Mouse (Mus musculus) heart, adult 2 months (tissue): Measurements from ENCODE around the gene Plk3.

Experiments used
- CTCF ChIP-seq: fragments of 200-600 bp; IDR thresholded peaks from 2 replicates; pipeline ENCODE4 v1.8.1; 2022; ENCODE audit warnings: antibody characterized with exemption, mild to moderate bottlenecking, moderate library complexity
- POLR2A ChIP-seq: fragments of 200-500 bp; IDR thresholded peaks from 2 replicates; pipeline ENCODE4 v1.6.1; 2011; ENCODE audit warnings: mild to moderate bottlenecking, low read depth, low read length, control low read depth; ENCODE audit not compliant: insufficient read depth

DNA sequence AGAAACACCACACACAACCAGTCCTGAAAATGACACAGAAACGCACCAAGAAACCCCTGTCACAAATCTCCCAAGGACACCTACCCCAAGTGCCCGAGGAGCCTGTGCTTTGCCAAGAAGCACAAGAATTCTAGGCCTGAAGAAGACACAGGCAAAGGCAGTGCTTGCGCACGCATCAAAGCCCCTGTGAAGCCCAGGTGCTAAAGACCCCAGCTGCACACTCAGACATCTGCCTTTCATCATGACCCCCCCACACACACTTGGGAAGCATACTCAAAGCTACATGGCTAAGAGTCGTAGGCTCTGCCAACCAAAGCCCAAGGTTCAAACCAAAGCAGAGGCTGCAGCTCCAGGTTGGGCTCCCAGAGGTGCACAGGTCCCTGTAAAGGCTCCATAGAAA, 18.2 kb downstream of the Plk3 start:
- TF ChIP-seq CTCF (no peak), POLR2A (no peak)
